Mouse (Mus musculus) neutrophil, adult 59 days (primary cell): ENCODE data around the gene Gabbr2. TPM values are rescaled to one million over a fixed set of nuclear protein-coding genes. Genes with fewer than 3 reads are reported as not detected.

ENCODE experiments used
- total RNA-seq, 2 experiments: library from RNA; stranded (reverse); gene quantifications; 1 replicate in 1 of 2; 2 replicates in 1 of 2; pipeline ENCODE4 v1.2.4; 2023

Gabbr2 gene
- total RNA-seq, result not detected

GRCm38 (mm10) chr4:46991016-46991958, at the start of gene Gabbr2:
Gene Gabbr2, minus strand, starts transcription at chr4:46991873.

GRCm38 (mm10) chr4:46650086-46650753, 341.5 kb downstream of the Gabbr2 start, which contains the start of gene Tbc1d2:
Gene Tbc1d2, minus strand, starts transcription at chr4:46650209.

Other genes starting within 250 kb of the Gabbr2 start
- gene Anks6, start 65.6 kb upstream of the Gabbr2 start, total RNA-seq, result under 1 TPM; 0.24 to 0.37 TPM
- gene Galnt12, start 100.0 kb upstream of the Gabbr2 start, total RNA-seq, result under 1 TPM; 0.42 to 0.56 TPM
- gene Col15a1, start 216.3 kb upstream of the Gabbr2 start, total RNA-seq, result under 1 TPM; 0.15 to 0.47 TPM